Mouse (Mus musculus): ENCODE measurements at regions not wholly inside any gene's neighbourhood (a gene's known extent, or its start where the extent isn't known, plus 50 kb on each side); places are given as distances from the start of the nearest gene placed in this dataset.
"Not testable (repeated sequence)": the region's sequence is repeated elsewhere in the genome, so short reads cannot be mapped to it uniquely, and the experiment has no call there.

DNA sequence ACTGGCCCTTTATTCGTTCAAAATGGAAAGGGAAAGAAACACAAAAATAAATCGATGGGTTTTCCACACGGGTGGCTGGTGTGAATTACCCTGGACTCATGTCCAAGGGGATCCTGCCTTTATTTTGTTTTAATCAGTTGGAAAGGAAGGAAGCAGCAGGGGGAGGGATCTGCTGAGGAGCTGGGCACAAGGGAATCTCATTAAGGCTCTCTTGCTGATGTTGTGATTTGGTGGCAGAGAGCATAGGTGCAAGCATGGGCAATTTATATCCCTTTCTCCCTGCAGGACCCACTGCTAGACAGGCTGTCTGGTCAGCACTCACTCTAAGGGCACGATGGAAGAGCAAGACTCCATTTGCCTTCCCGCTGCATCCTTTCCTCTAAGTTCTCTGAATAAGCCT, 469.2 kb downstream of the Epha7 start:
- no peak for DNase-seq

DNA sequence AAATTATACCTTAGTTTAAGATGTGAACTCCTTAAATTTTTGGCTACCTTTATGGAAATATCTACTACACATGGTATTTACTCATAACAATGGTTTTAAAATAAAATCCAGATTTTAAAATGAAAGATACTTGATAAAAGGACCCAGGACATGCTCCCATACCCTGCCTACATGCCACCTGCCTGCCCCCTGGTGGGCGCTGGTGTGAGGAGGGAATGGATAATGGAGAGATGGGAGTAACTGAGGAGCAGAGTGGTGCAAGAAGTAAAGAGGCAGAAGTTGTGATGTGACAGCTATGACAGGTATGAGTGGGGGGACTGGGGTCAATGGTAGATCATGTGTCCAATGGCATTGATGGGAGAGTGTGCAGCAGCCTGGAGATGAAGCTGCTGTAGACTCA, 488.4 kb downstream of the Epha7 start:
- DNase-seq: no peak

DNA sequence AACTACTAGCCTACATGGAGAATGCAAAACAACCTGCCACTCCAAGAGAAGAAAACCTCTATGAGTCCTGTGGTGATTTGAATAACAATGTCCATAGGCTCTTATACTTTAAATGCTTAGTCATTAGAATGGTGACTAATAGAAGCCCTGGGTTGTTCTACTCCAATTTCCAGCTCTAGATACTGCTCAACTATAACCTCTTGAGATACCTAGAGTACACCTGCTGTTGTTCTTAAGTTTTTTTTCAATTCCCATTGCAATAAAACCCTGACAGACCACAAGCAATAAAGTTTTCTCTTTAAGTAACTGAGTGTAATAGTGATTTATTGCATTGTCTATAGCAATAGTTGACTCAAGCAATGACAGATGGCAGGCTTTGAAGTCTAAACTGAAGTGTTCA, 491.0 kb downstream of the Epha7 start:
- DNase-seq: no peak

DNA sequence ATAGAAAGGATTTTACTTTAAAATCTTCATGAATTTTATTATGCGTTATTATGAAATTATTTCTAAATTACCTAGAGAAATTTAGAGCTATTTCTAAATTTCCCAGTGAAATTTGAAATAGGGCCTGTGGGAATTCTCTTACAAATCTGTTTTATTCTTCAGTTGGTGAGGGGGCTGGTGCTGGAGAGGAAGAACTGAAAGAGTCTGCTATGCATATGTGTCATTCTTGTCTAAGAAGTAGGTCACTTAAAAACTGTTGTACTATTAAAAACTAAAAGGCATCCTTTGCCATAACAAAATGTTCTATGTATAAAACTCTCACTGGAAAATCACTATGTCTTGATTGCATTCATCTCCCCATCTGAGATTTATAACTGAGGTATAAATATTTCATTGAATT, 494.3 kb downstream of the Epha7 start:
- no peak for DNase-seq

DNA sequence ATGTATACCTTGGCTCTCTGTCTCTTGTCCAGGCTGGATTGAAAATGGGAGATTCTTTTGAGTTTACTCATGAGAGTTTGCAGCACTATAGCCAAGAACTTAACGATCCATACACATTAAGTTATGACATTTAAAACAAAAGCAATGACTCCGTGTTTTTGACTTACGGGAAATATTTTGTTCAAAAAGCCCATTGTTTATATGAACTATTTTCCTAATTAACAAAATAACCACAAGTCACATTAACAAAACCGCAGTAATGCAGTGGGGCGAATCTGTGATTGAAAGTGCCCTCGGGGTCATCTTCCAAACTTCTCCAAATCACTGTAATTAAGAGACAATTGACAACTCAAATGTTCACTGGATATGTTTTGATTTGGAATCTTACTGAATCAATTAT, 511.0 kb downstream of the Epha7 start:
- DNase-seq: no peak

DNA sequence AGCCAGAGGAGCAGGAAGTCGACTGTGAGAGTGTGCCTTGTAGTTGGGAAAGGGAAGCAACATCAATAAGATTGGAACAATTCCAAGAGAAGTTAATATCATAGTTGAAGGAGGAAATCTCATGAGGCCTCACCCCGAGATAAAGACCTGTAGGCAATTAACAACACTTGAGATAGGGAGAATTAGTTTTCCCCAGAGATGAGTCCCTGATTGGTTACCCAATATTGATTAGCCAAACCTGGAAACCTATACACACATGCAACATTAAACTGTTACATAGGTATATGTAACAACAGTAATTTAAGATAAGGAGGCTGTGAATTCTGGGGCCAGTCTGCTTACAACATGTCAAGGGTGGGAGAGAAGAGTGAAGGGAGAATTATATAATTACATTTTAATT, 516.2 kb downstream of the Epha7 start:
- DNase-seq: no peak

DNA sequence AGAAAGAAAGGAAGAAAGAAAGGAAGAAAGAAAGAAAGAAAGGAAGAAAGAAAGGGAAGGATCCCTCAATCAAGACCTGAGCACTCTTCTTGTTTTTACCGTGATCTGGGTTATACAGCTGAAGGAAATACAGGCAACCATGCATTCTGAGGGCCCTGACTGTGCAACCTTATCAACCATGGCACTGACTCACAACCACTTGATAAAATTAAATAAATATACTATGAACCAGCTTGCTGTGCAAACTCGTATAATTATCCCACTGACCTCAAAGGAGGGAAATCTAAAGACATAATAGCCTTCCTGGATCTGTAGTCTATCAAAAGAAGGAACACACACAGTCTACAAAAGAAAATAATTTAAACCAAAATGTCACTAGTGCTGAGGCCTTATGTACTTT, 518.8 kb downstream of the Epha7 start:
- DNase-seq: no peak

DNA sequence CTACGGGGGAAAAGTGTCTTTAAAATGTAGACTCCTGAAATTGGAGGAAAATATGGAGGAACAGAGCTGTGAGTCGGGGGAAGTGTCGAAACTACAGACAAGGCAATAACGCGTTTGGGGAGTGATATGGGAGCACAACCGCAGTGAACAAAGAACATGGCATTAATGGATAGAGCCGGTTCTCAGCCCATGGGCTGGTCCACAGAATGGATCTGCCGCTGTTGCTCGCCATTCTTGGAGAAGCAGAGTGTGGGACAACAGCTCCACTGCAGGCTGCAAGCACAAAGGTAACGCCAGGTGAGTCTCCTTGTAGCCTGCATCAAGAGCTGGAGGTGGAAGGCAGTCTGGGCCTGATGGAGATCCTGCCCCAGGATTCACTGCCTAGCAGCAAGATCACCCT, 524.3 kb downstream of the Epha7 start:
- DNase-seq: no peak

DNA sequence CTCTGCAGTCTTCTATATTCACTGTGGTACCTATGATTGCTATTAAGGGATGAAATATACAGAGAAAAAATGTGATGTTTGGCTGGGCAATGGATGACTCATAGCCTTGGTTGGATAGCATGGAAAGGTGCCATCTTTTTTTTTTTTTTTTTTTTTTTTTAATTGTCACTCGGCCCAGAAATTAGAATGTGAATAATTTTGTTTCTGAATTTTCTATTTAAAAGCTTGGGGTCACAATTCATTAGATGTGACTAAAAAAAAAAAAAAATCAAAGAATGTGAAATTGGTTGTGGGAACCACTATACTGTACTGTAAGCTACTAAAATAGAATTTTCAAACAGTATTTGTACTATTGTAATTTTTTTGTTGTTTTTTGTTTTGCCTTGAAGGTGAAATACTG, 549.3 kb downstream of the Epha7 start:
- no peak for DNase-seq

DNA sequence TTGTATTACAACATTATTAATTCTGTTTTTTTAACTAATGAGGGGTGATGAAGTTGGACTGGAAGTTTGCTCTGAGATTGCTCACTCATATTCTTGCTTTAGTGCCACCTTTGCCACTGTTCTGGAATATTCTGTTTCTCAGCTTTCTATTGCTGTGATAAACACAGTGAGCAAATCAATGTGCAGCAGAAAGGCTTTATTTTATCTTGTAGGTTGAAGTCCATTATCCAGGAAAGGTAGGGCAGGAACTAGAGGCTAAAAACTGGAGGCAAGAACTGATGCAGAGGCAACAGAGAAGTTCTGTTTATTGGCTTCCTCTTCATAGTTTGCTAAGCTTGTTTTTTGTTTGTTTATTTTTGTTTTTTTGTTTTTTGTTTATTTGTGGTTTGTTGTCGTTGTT, 576.4 kb downstream of the Epha7 start:
- no peak for DNase-seq

DNA sequence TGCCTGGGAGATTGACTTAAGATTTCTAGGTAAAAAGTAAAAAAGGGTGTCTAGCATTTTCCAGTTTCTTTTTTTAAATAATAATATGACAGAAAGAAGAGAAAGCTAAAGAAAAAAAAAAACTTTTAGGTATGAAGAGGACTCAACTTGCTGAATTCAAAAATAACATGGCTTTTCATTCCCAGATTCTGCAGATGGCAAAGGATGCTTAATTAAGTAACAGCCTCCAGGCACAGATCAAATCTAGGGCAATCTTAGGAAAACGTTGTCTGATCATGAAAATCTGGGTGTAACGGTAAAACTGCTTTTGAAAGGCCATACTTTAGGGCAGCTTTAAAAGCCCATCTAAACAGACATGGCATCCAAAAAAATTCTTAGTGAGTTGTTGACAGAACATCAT, 577.4 kb downstream of the Epha7 start:
- no peak for DNase-seq

DNA sequence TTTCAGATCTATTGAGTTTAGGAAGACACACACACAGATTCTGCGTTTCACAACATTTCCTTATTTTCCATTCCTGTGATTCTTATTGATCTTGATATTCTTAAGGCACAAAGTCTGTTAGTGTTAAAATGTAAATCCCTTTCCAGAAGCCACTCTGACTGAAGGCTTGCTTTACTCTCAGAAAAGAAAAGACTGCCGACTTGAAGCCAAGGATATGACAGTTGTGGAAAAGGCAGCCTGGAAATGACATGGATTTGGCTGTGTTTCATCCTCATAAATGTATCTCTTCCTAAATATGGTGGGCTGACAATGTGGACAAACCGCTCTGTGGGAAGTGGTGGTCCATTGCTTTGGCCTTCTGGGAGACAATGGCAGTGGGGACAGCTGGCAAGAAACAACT, 589.2 kb downstream of the Epha7 start:
- no peak for DNase-seq

DNA sequence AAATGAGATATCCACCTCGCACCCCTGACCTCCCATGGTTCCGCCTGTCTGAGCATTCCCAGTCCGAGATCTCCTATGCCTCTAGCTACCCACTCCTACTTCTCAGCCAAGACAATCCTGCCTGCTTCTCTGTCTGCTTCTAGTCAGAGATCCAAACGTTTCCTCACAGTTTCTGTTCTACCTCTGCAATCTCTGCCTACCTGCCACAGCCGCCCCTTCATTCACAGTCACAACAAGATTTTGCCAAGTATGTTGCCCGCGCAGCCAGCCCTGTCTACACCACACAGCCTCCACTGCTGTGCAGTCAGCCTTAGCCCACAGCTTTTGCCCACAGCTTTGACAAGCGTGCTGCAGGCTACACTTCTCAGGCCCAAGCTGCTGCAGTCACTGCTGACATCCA, 601.7 kb downstream of the Epha7 start:
- no peak for DNase-seq

DNA sequence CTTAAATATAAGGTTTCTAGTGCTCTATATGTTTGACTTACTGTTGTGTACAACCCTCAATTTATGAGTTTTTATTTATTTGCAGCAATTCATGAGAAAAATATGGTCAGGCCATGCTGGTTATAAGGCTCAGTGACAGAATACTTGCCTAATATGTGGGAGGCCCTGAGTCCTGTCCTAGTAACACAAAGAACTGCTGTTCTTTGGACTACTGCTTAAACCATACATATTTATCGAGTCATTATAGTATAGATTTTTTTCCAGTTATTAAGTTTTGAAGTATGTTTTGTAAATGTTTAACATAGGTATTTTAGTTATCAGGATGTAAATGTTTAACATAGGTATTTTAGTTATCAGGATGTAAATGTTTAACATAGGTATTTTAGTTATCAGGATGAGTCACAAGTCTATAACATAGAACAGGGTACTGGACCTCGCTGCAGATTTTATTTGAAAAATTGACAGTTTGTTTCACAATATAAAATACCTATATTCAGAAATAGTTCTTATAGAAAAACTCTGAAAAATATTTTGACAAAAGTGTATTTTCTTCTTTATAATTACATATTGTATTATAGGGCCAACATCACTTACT, 607.4 kb downstream of the Epha7 start:
- DNase-seq: no peak

DNA sequence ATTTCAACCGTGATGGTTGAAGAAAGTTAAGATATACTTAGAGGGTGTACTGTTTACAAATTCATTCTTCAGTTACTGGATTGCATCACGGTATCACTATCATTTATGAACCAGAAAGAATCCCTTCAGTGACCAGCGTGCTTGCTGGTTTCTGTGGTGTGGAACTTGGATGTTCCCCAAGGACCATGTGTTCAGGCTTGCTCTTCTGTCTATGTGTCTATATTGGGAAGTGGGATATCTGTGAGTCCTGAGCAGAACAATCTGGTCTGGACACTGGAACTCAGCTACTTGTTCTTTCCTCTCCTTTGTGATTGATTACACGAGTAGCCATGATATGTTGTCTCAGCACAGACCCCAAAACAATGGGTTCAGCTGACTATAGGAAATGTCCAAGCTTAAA, 618.6 kb downstream of the Epha7 start:
- not testable (repeated sequence) for DNase-seq

DNA sequence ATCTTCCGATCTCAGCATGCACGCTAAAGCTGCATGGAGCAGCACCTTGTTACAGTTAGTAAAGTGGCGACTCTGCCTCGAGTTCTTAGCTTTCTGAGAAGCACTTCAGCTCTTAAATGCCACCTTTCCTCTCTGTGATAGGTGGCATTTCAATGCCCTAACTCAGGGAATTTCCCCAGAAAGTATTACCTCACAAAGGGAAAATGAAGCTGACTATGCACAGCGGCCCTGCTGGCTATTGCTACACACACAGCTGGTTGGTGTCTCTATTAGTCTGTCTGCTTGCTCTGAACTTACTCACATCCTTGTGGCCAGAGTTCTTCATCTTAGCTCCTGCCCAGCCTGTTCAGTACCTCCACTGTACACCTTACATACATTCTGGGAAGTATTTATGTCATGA, 650.4 kb downstream of the Epha7 start:
- no peak for DNase-seq

DNA sequence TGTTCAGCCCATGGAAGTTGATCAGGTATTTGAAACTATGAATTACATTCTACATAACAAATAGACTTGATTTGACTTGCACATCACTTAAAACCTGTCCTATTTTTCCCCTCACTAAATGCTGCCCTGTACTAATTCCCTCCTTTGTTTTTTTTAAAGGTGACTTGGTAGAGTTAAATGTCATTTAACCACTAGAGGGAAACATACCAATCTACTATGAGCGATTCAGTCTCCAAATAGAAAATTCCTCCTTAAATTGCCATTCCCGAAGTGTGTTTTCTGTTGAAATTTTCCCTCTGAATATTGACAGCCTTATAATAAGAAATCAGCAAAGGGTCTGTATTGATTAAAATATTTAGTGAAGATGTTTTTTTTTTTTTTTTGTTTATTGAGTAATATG, 653.4 kb downstream of the Epha7 start:
- no peak for DNase-seq

DNA sequence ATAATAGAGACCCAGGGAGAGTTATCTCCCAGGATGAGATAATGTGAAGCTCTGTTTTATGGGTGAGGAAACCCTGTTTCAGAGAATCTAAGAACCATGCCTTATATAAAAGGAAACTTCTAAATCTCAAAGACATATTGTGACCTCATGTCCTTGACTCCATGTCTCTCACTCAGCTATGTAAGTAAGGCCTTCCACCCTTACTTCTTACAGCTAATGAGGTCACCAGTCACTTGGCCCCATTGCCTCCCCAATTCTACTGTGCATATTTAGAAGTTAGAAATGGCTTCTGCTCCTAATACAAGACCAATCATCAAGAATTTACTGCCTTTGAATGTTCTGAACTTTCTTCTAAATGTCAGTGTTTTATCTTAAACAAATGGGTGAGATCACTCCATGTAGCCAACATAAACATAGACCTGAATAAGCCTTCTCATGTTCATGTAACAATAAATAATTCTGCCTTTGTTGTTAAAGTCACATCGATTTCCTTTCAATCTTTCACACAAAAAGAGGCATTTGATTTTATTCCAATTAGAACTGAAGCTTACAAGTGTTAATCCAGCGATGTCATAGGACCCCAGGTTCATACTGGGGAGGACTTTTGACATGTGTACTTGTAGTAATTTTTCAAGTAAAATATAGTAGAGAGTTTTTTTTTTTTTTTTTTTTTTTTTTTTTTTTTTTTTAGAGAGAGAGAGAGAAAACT, 667.6 kb downstream of the Epha7 start:
- DNase-seq: no peak

DNA sequence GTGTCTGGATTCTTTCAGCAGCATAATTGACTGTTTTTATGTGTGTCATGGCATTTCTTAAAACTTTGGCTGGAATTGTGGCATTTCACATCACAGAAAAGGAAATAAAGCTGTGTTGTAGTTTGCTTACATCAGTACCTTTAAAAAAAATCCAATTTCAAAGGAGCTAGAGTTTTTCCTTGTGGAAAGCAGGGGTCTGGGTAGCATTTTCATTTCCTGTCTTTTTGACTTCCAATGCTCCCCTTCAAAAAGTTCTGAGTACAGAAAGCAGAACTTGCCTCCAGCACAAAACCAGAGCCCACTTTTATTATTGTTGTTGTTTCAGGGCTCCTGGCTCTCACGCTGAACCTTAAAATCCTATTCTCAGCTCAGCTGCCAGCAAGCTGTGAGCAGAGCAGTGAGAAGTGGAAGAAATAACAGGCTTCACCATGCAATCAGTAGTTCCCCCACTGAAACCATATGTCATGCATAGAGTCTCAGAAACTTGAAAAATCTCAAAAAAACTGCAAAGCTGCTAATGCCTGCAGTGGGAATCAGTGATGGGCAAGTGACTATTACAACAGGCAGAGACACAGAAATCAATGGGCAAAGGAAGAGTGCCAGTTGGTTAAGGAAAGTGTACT, 668.3 kb downstream of the Epha7 start:
- DNase-seq: no peak

DNA sequence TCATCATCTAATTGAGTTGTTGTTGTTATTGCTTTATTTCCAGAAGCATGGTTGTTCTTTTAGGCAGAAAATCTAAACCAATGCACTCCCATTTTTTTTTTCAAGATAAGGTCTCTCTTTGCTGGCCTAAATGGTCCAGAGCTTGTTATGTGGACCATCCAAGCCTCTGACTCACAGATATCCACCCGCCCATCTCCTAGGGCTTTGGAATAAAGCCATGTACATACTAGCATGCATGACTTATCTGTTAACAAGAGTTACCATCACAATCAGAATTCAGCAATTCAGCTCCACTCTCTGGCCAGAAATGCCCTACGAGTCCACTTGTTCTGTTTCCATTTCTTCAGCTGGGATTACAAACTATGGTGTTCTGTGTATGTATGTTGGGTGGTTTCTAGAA, 669.5 kb downstream of the Epha7 start:
- DNase-seq: no peak

DNA sequence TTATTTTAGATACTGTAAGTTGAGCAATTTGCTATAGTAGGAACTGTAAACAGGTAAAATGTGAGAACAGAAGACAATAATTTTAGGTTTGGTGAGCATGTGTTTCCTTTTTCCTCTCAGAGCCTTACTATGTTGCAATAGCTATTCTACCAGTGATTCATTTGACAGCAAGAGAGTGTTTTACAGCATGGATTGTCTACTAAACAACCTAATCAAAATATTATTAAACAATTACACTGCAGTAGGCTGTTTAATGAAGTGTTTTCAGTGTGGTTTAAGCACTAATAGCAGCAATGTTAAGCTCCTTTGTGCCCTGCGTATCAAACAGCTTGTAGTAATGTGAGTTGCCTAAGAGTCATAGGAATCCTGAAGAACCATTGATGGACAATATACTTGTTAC, 687.9 kb downstream of the Epha7 start:
- DNase-seq: no peak

DNA sequence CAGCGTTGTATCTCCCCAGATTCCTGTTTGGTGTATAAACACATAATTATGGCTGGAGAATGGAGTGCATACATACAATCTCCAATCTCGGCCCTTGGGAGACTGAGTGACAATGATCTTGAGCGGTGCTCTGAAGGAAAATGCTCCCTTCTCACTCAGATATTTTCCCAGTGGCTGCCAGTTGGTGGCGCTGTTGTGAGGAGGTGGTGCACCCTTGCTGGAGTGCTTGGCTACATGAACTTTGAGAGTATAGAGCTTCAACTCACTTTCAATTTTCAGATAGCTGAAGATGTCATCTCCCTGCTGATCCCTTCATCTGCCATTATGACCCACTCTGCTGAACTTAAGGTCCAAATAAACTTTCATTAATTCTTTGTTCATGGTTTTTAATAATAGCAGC, 712.1 kb downstream of the Epha7 start:
- no peak for DNase-seq

DNA sequence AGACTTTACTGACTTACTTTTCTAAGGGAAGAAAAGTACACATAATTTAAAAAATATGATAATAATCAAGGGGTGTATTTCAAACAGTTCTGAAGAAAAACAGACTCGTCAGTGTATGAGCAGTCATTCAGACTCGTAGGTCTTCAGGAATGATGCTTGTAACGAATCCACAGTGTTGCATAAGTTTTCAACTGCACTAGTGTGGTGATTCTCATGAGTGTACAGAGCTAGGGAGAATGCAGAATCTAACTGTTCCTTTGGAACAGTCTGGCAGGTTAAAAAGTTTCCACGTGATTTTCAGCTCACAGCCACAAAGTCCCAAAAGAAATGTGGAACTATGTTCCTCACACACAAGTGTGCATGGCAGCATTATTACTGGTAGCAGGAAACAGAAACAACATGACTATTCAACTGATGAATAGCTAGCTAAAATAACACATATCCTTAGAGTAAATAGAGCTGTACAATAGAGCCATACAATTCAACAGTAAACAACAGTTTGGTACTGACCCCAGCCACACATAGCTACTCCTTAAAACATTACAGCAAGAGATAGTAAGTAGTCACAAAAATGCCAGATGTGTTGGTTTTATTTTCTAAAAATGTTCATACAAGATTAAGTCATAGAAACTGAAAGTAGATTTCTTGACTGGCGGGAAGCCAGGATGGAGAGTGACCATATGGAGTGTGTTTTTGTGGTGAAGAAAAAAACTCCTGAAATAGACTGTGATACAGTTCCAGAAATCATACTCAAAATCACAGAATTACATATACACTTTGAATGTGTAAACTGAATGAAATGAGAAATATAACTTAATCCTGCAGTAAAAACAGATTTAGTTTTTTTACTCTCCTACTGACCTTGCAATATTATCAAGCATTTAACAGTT, 713.1 kb downstream of the Epha7 start:
- DNase-seq: peak; percentile 1

Measured in lung, postnatal 36 days (tissue).